Mouse (Mus musculus): Measurements from ENCODE around the gene Wdr25.

The Wdr25 gene

DNA sequence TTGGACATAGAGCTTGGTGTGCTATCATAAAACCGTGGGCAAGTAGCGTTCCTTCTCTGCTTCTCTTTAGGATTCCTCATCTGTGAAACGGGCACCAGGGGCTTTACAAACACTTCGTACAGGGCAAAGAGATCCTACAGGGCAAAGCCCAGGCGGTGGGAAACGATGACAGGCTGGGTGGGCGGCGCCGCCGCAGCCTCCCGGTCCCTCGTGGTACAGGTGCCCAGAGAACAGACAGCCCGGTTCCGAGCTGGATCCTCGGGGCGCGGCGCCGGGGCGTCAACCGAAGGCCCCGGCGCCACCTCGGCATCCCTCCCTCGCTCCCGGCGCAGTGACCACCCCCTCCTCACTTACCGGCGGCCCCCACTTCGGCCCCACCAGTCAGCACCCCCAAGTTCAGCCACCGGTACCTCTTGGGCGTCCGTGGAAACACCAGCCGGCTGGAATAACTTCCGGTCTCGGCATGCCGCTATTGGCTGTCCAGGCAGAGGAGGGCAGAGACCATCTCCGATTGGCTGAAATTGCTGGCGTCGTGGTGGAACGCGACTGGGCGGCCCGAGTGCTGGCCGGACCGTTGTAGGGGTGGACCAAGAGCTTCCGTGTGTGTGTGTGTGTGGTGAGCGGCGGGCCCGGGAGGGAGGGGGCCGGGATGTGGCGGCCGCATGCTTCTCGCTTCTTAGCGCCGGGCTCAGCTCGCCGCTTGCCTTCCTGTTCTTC, 442 bp downstream of the Wdr25 start, which contains the start of gene Wars:
TSS of gene Wars (minus strand) at position 460 of the 717 bp plus-strand sequence.
- in situ Hi-C loops (cut with MseI, MboI): loop anchor here in 1 of 2 experiments (25.0 kb wide), 1 partner anchor 1493 kb away; no protein-coding TSS in a partner anchor

DNA sequence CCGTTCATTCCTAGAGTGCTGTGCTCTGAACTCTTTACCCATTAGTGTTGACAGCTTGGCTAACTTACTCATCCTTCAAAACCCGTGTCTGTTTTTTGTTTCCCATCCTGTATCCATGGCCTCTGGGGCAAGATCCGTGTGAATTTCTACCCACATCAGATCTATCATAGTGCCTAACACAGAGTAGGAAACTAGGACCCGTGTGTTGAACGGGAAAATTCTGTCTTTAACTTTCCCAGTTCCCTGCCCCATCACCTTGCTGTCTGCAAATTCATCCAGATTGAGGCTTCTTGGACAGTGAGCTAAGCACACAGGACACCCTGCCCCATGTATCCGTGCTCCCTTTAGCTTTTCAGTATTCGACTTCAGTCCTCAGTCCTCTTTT, 993 bp downstream of the Wdr25 start:
- in situ Hi-C loops (cut with MseI, MboI): loop anchor here in 1 of 2 experiments (25.0 kb wide), 1 partner anchor 1493 kb away; no protein-coding TSS in a partner anchor

DNA sequence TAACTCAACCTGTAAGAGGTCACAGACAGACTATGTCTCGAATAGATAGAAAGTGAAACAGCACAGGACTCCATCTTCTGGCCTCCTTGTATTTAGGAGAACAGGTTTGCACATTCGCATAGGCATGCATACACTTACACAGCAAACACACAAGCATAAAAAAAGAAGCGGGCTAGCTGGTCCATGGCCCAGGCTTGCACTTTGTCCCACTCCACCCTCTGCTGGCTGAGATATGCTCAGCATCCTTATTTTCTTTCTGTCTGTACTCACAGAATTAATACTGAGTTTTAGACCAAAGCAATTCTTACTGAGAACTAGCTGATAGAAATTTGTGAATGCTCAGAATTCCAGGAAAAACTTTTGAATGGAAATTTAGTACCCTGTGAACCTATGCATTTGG, 2.6 kb downstream of the Wdr25 start:
- in situ Hi-C loops (cut with MseI, MboI): loop anchor here in 1 of 2 experiments (25.0 kb wide), 1 partner anchor 1491 kb away; no protein-coding TSS in a partner anchor

DNA sequence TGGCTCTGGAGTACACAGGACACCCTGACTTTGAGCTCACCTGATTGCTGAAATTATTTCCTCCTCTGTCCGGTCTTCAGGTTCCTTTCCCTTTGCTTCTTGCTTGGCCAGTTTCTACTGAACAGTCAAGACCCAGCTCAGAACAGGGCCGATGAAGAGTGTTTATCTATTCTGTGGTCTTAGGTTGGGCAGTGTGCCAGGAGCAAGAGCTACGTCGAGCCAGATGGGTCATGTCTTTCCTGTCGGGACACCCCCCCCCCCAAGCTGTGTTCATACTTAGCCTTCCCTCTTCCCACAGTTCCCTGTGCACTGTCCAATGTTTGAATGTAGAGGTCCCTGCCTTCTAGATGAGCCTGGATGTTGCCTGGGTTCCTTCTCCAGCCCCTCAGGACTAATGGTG, 7.9 kb downstream of the Wdr25 start:
- in situ Hi-C loops (cut with MseI, MboI): no loop called here

DNA sequence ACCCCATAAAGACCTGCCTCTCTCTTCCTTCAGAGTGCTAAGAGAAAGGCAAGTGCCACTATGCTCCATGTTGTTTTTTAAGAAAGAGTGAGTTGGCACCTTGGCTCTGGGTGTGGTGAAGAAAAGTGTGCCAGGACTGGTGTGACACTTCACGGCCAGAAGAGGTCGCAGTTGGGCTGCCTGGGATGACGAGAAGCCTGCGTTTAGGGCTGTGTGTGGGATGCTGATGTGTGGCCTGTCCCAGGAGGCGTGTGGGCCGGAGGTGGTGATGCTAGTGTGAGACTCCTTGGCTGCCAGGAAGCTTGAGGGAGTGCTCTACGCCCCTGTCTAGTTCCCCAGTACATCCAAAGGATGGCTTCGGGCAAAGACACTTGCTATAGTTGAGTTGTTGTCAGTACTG, 9.5 kb downstream of the Wdr25 start:
- in situ Hi-C loops (cut with MseI, MboI): no loop called here

DNA sequence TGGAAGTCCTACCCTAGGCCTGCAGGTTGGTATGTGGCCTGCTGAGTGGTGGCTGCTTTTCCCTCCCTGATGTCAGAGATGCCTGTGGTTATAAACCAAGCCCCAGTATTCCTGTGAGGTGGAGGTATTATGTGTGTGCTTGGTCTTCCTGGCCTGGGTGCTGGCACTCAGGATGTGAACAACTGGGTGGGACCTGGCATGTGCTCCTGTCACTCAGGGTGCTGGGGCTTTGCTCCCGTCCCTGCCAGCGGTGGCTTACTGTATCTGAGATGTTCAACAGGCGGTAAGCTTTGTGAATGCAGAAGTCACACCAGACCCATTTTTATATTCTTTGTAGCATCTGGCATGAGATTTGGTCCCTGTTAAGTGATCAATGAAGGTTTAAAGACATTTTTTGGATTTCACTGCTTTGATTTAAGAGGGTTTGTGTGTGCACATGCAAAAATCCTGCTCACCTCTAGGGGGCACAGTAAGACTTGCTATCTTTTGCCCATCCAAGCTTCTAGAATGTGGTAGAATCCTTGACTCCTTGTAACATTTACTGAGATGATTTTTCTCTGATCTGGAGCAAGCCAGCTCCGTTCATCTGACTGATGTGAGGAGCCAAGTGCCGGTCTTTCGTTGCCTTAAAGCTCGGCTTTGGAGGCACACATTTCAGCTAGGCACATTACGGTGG, 10.3 kb downstream of the Wdr25 start:
- in situ Hi-C loops (cut with MseI, MboI): no loop called here

DNA sequence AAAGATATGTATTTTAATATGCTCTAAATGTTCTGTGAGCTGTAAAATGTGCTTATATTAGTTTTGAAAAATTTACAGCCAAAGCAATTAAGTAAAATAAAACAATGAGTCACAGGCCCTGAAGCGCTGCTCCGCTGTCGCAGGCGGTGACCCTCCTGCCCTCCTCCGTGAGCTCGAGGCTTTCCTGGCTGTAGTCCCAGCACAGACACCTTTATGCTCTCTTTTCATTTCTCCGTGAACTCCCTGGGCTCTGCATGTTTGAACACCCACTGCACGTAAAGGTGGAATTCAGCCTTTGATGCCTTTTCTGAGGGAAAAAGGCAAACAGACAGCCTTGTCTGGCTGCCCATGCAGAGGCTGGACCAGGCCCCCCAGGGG, 10.8 kb downstream of the Wdr25 start:
- in situ Hi-C loops (cut with MseI, MboI): no loop called here

DNA sequence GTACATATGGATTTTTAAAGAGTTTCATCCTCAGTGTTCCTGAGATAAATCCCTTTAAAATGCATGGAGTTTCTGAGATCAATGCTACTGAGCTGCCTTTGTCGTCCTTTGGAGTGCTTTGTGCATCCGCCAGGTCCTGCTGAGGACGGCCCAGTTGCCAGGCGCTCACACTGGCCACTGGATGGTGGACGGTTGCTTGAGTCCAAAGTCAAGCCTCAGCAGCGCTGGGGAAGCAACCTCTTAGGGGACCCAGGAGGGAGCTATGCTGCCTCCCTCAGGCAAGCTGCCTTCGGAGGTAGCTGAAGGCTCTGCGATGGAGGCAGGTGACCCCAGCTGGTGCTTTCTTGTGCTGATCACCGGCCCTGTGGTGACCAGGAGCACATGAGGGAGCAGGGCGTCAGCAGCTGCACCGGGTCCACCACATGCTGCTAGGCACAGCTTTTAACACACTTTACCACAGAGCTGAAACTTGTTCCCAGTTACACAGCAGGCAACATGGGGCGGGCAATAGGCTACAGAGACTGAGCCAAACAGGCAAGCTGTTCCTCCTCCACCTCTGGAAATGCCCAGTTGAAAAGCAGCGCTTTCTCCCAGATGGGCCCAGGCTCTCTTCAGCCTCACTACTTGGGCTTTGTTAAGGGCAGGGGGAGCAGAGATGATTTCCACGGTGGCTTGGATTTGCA, 12.3 kb downstream of the Wdr25 start:
- in situ Hi-C loops (cut with MseI, MboI): no loop called here

DNA sequence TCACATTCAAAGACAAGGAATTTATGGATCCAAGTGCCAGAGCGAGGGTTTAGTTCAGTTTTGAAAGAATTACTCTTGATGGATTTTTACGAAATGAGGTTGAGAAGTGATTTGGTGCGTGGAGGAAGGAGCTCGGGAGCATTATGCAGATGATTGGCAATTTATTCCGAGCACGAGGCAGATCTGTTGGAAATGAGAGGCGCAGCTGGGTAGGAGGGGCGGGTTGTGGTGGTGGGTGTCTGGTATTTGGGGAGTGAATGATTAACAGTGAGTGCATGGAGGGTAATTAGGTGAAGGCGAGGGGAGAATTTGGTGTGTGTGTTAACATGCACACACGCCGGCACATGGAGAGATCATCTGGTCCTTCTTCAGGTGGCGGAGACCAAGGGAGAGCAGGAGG, 13.0 kb downstream of the Wdr25 start:
- in situ Hi-C loops (cut with MseI, MboI): no loop called here

DNA sequence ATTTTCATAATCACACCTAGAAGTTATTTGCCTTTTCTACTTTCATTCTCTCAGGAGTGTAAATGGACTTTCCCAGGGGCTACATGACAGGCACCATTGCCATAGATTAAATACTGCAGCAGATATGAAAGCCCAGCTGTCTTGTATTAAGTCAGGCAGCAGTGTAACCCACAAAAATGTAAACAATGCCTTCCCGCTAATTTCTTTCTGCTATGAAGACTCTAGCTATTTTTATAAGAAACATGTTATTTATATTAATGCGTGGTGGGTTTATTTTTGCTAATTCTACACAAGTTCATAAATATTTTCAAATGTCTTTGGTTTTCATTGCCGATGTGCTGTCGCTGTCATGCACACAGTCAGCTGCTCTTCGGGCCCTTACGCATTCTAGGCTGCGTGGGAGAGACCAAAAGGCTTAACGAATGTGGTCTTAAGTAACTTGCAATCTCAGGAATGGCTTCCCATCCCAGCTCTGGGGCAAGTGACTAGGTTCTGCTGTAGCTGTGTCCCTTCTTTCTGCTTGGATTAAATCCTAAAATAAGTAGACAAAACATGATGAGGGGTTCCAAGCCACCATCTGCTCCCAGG, 16.5 kb downstream of the Wdr25 start:
- in situ Hi-C loops (cut with MseI, MboI): no loop called here

DNA sequence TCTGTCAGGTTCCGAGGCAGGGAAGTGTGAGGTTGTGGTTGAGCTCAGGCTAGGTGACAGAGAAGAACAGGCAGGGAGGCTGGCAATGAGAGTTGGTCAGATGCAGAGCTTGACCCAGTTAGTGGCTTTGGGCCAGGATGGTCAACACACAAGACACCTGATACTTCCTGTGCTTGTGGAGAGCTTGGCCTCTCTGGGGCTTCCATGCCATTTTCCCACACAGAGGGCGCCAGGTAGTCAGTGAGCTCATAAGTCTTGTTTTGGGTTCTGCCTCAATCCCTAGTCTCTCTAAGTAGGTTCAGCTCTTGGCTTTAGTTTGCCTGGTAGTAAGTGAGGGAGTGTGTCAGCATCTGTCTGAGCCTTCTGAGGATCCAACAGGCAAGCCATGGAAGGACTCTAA, 19.0 kb downstream of the Wdr25 start:
- in situ Hi-C loops (cut with MseI, MboI): no loop called here

DNA sequence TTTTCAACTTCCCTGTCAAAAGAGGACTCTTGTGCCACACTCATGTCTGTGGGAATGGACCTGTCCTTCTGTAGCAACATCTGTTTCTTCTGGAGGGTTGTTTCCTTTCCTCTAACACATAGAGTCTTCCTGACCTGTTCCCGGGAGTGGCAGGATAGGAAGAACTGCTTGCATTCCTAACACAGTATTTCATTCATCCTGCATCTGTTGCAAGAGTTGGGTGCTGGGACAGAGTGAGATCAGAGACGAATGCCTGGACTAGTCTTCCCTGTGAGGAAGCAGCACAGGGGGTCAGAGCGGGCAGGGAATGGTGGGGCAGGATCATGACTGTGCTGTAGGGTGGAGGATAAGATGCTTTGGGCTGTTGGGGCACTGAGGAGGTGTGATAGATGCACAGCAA, 20.8 kb downstream of the Wdr25 start:
- in situ Hi-C loops (cut with MseI, MboI): no loop called here

DNA sequence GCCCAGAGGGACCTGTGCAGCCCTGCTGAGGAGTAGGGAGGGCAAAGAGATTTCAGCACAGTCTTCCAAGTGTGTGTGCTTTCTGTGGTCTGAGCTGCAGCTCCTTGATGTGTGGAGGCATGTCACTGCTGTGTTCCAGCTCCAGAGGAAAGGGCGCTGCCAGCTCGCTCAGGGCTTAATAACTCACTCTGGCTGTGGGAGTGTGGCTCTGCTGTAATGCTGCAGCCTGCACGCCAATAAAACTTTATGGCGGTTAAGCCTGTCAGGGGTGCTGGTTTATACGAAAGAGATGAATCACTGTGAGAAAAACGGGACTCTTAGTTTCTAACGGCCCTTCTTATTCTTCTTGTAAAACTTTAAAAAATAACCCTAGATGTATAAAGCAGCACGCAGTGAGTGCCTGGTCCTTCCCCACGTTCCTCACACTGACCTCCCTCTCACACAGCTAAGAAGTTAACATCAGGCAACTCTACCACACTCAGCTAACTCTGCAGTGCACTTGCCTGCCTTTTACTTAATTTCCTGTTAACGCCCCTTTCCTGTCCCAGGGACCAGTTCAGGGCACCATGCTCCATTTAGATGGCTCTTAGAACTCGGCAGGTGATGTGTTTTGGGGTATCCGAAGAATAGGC, 21.4 kb downstream of the Wdr25 start:
- in situ Hi-C loops (cut with MseI, MboI): no loop called here

DNA sequence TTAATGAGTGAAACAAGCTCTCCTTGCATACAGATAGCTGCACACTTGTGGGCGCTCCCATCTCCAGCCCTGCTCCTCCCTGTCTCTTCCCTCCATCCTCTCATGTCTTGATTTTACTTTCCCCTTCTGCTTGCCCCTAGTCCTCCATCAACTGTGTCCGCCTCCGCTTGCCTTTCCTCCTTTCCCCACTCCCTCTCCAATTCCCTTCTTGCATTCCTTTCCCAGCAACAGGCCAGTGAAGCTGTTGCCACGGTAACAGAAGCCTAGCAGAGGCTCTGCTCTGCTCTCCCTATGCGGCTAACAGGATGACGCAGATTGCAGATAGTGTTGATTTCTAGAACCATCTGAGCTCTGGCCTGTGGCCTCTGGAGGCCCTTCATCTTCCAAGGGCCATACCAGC, 22.5 kb downstream of the Wdr25 start:
- in situ Hi-C loops (cut with MseI, MboI): no loop called here

DNA sequence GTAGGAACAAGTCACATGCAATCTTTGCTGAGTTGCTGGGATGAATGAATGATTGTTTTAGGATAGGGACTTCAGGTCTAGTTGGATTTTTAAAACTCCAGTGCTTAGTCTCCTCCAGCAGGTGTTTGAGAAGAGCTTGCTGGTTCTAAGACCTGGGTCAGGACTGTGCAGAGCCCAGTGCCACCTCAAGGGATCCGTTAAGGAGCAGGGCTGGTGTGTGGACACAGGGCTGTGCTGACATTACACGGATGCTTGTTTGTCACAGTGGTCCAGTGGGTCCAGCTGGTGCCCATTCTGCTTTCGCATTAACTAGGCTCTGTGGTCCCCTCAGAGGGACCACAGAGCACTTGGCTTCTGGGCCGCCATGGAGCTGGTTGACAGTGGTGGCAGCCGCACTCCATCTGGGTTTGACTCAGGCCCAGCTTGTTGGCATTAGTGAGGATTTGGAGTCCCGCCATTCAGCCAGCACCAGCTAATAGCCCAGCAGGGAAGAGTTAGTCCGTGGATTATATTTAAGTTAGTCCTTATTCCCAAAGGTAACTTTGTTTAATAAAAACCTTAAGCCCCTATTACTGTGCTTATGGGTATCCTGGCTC, 23.1 kb downstream of the Wdr25 start:
- in situ Hi-C loops (cut with MseI, MboI): no loop called here

DNA sequence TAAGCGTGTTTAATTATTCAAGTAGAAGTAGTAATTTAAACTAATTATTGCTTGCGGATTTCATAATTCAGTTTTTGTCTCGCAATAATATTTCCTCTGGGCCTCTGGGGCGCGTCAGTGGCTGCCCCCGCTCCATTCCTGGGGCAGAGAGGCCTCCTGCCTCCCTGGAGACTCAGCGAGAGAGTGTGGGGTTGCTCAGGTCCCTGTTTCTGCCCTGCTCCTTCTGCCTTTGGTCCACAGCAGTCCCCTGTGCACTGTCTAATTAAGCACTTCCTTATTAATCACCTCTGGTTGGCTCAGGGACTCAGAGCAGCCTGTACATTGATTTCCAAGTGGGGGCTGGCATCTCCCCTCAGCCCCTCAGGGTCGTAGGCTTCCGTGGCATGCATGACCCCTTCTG, 24.1 kb downstream of the Wdr25 start:
- in situ Hi-C loops (cut with MseI, MboI): no loop called here

DNA sequence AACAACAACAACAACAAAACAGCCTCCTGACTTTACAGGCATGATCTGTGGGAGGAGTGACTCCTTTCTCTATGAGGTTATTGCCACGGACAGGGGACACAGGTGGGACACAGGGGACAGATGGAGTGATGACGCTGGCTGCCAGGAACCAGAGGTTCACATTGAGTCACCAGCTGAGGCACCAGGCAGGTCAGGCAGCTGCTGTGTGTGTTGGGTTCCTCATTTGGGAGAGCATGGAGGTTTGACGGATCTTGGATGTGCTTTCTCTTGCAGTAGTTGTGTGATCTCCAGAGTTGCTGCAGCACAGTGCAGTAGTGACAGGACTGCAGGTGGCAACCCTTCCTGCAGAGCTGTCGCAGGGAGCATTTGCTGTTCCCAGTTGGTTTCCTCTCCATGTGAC, 25.3 kb downstream of the Wdr25 start:
- in situ Hi-C loops (cut with MseI, MboI): no loop called here

DNA sequence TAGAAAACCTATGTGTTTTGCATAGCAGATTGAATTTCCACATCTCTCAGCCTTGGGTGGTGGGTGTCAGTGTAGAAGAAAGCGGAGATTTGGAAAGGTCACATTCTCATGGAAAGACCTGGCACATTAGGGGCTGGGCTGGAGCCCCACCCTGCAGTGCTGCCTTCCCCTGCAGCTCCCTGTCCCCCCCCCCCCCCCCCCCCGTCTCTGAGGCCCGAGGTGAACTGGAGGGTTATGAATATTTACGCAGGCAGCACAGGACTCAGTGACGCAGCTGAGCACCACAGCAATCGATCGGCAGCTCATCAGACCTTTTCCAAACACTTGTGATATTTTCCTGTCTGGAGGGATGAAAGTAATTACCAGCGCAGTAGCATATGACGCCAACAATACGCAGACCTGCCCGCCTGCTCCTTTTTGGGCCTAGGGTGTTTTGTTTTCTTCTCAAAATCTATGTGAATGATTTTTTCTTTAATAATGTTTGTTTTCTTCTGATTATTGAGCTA, 33.2 kb downstream of the Wdr25 start:
- in situ Hi-C loops (cut with MseI, MboI): no loop called here

DNA sequence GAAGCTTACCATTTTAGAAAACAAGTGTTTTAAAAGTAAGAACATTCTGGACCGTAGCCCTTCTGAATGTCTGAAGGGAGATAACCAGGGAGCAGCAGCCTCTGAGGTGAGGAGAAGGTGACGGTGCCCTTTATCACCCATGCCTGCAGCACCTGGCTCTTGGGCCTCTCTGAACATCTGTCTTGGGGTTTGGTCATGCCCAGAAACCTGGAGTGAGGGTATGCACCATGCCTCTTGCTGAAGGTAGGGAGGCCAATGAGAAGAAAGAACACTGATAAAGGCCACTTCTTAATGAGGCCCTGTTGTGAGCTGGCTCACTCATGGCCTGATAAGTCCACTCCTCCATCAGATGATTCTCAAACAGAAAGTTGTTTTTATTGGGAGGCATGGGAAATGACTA, 34.8 kb downstream of the Wdr25 start:
- in situ Hi-C loops (cut with MseI, MboI): no loop called here

DNA sequence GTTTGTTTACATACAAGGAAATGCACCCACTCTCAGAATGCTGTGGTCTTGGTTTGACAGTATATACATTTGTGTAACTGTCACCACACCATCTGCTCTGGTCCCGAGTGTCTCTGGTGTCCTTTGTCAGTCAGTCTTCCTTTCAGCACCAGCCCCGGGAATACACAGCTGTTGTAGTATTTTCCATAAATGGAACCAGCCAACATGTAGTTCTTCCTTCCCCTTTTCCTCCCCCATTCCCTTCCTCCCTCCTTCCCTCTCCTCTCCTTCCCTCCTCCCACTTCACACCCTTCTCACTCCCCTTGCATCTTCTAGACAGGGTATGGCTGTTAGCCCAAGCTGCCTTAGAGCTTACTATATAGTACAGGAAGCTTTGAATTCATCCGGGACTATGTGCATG, 36.0 kb downstream of the Wdr25 start:
- in situ Hi-C loops (cut with MseI, MboI): no loop called here

DNA sequence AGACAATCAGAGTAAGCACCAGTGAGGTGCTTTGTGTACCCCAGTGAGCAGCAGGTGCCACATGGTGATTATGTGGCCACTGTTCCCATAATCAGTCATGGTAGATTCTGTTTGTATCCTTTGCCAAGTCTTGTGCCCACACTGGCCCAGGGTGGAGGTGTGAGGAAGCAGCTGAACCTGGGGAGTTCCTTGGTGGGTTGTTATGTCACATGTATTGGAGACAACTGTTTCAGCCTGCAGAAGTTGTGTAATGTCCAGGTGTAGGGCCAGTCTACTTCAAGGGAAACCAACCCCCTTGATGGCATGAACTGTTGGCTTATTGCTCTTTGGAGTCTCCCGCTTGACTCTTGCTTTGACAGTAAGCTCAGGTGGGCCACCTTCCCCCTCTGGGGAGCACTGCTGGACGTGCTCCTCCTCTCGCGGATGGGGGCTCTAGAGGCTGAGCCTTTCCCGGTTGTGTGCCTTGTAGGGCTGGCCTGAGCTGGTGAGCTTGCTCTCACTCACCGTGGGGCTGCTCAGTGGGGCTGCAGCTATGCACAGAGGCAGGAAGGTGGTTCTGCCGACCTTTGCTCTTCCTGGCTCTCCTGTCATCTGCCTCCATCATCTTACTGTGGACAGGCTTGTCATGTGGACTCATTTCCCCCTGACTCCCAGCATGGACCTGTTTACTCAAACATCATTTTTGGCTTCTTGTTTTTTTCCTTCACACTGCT, 38.1 kb downstream of the Wdr25 start:
- in situ Hi-C loops (cut with MseI, MboI): no loop called here
